Mouse (Mus musculus) urinary bladder, postnatal 25 days (tissue): Measurements from ENCODE around the gene Il1r1.

Experiments
- DNase-seq: peaks from one replicate; pipeline ENCODE4 v3.0.0; 2022; ENCODE audit warnings: low spot score

The Il1r1 gene

DNA sequence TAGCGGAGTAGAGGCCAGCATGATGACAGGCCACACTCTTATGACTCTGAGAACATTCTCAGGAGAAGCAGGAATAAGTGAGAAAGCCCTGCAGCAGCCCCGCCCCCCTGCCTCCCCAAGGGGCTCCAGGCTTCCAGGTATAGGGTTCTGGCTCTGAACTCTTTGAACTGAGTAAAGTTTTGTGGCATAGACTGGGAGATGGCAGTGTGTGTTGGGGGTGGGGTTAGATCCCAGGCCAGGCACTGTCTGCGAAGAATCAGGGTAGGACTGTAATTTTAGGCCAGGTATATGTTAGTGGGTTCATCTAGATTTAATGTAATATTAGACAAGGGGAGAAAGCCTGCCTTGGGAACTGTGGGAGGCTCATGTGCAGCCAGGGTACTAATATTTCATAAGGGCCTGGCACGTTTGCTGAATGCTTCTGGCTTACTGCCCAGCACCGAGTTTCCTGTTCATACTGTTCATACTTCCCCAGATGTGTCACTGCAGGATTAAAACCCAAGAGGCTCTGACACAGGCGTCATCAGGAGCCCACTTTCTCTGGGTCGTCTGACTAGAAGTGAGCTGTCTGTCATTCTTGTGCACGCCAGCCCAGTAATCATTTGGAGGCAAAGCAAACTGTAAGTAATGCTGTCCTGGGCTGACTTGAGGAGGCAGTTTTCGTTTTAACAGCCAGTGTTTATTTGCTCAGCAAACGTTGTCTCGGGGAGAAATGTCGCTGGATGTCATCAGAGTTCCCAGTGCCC is at the start of gene Il1r1:
Gene Il1r1 (plus strand): TSS at position 542 of the 746 bp plus-strand sequence.
- peak; percentile 71 for DNase-seq

DNA sequence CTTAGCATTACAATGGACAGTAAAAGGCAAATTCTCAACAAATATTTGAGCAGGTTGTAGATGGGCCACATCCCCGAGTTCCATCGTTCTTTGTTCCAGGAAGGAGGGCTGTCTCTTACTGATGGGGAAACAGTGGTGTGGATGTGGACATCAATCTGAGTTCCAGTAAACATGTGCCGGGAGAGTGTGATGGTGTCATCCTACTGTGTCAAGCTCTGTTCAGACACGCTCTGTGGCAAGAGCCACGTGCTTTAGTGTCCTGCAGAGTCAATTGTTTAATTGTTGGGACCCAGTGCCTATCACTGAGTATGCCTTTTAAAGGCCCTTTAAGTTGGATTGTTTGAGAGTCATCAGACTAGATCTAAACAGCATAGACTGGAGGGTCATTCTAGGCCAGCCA is 49.8 kb upstream of the Il1r1 start:
- DNase-seq = no peak

DNA sequence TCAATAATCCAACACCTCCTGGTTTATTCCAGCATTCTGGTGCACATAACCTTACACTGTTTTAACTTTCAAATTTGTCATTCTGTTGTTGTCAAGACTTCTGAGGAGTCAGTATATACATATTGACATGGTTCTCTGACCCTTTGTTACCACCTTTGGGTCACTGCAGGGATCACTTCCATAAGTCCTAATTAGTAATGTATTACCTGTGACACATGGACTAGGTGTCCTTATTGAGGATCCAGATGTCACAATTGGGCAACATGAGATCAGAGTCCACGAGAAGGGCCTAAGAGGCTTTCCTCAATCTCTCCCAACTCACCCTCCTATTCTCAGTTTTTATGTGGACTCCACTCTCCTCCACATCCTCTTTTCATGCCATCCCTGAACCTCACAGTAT is 49.1 kb upstream of the Il1r1 start:
- no peak for DNase-seq

DNA sequence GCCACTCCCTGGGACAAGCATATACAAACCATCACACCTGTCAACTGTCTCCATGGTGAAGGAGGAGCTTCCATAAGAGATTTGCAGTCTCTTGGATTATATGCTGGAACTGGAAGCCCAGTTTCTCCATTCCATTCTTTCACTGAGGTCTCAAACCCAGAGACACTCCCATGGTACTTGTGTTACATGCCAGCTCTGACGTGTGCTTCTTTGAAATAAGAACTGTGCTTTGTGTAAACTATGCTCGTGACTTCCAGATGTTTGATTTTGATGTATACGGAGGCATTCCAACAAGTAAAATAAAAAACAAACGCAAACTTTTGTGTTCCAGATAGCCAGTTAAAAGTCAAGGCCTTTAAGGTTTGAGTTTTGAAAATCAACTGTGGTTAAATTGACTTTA is 45.8 kb upstream of the Il1r1 start:
- DNase-seq = no peak

DNA sequence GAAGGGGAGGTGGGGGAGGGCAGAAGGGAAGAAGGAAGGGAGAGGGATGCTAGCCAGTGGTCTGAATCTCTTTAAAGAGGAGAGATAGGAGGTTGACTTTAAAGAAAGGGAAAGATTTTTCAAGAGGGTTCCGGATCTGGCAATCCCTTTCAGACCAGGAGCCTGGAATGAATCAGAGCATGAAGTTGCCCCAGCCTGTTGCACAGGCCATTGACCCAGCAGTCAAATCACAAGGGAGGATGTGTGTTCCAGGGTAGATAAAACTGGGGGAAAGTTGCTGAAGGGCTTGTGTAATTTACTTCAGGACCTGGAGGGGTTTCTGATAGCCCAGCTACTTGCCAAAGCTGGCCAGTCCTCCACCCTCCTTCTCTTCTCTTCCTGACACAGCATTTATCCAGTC is 45.4 kb upstream of the Il1r1 start:
- DNase-seq = no peak

DNA sequence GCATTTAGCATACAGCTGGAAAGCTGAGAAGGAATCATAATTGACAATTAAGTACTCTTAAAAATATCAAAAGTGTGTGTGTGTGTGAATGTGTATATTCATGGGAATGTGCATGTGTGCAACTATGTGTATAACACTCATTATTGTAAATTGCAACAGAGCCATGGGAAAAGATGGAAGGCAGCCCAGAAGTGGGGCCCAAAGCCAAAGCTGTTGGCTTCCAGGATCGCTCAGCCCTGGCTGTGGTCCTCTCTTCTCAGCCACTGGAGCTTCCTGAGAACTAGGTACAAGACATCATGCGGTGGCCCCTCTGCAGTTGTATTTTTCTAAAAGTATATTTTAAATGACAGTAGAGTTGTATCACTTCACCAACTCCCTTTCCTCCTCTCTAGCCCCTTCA is 44.0 kb upstream of the Il1r1 start:
- DNase-seq = peak; percentile 15

DNA sequence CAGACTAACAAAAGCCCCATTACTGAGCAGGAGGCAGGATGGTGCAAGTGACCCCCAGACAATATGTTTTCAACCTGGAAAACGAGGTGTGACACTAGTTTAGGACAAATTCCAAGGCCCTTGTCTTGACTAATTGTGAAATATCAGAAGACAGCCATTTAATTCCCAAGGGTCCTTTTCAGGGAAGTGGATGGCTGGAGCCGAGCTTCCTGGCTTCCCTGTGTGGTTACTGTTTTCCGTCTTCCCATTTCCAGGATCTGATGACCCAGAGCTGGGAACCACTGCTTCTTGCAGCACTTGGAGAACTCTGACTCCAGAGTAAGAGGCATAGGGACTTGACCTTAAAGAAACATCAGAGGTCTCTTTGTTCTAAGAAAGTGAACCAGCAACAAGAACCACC is 43.2 kb upstream of the Il1r1 start:
- no peak for DNase-seq

DNA sequence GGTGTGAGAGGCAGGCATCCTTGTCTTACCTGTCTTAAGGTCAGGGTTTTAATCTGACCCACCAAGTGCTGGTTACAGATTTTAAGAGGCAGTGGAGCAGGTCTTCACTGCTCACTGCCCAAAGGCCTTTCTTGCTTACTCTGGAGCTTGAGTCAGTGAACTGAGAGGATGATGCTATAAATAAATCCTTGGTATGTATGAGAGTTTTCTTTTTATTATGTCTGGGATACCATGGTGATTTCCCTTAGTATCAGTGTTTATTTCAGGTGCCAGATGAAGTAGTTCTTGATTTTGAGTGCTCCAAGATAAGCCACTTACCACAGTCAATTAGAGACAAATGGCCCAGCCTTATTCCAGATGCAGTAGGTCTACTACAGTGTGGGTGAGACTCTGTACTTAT is 41.5 kb upstream of the Il1r1 start:
- no peak for DNase-seq

DNA sequence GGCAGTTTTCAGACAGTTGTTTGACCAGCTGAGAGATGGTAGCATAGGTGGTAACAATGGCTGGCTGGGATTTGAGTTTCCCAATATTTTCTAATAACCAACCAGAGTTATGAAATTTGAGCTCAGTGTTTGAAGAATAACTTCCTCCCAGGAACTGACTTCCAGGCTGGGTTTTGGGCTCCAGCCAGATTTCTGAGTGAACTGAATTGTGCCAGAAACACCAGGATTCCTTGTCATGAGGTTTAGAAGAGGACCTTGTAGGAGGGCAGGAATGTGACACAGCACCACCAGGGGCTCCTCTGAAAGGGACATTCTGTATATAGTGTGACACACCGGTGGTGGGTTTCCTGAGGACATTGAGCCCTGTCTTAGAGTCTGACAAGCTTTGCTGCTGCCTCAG is 36.9 kb upstream of the Il1r1 start:
- DNase-seq = no peak

DNA sequence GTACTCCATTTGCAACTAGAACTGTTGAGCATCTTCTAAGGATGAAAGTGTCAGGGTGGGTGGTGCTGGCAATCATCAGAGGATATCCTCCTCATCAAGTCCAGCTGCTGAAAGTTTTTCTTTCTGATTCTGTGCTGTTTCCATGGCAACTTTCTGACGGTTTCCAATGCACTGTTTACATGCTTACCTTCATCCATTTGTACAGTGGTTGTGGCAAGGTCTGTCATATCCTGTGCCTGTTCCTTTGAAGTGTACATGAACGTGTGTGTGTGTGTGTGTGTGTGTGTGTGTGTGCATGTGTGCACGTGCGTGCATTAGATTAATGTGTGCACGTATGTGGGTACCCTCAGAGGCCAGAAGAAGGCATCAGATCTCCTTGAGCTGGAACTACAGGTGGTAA is 34.9 kb upstream of the Il1r1 start:
- DNase-seq = no peak

DNA sequence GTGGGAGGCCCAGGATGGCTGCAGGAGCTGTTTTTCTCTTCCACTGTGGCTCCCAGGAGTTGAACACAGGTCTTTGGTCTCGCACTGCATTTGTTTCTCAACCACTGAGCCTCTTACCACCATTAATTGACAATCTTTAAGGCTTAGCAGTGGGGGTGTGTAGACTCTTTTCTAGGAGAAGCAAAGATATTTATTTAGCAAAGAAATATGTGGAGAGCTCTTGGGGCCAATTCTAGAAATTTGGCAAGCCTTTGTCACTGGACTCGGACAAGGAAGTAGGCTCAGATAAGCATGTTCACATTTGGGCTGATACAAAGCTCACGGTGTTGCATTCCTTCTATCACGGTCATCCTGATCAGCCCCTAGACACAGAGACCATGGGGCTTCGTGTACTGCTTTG is 34.0 kb upstream of the Il1r1 start:
- no peak for DNase-seq

DNA sequence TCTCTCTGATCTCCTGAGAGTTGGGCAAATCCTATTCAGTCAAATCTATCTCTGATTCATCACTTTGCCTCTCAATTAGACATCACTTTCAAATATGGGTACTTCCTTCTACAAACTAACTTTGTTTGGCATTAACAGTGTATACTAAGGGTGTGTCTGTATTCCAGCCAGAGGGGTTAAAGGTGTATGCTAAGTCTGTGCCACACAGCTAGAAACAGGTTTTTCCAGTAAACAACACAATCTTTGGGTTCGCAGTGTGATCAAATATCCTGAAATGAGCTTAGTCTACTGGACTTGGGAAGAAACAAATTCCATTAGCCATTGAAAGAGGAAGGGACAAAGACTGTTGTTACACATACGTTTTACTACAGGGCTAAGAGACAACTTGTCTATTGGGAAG is 30.6 kb upstream of the Il1r1 start:
- no peak for DNase-seq

DNA sequence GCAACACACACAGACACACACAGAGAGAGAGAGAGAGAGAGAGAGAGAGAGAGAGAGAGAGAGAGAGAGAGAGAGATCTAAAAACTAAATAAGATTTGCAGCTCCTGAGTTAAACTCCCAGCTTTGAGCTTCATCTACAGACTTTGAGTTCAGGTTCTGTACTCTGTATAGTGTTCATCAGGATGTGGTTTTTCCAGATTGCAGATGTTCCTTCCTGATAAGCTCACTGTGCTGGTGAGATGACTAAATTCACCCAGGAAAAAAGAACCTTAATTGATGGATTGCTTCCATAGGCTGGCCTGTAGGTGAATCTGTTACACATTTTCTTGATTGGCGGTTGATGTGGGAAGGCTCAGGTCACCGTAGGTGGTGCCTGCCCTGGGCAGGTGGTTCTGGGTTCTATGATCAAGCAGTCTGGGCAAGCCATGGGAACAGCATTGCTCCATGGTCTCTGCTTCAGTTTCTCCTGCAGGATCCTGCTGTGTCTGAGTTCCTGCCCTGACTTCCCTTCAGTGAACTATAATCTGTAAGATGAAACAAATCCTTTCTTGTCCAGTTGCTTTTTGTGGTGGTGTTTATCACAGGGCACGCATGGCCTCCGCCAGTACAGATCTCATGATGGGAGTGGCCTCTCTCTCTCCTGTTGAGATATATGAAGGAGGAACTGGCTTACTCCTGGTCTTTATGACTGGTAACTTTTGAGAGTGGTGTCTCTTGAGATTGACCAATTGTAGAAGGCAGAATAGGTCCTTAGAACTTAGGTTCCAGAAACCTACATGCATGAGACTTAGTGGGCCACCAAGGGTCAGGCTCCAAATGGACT is 11.3 kb upstream of the Il1r1 start:
- no peak for DNase-seq

DNA sequence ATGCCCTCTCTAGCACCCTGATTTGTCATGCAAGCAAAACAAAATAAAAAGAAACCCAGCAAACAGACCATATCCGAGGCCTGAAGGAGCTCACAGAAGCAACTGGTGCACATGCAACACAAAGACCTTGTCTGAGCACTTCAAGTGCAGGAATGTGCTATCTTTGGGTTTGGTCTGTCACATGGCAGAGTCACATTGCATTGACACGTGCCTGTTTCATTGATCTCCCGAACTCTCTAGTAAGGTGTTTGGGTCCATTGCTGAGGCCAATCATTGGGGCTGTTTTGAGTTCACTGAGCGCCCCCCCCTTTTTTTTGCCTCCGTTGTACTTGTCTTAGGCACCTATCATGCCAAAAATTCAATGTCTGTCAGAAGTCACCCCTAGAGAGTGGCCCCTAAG is 7.4 kb upstream of the Il1r1 start:
- DNase-seq = no peak

DNA sequence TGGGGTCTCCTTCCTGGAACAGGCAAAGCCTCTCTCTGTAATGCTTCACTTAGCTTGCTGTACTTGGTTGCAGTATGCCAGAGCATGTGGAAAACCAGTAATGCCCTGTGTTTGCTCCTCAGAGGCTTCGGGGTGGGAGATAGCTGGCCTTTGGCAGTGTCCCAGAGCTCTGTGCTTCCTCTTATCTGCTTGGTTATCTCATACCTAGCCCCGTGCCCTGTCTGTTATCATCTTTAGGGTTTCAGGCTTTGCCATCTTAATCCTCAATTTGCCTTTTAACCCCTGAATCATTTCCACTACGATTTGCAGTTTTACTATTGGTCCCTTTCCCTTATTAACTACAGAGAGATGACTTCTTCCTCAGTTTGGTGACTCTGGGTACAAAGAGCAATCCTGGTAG is 6.3 kb upstream of the Il1r1 start:
- no peak for DNase-seq

DNA sequence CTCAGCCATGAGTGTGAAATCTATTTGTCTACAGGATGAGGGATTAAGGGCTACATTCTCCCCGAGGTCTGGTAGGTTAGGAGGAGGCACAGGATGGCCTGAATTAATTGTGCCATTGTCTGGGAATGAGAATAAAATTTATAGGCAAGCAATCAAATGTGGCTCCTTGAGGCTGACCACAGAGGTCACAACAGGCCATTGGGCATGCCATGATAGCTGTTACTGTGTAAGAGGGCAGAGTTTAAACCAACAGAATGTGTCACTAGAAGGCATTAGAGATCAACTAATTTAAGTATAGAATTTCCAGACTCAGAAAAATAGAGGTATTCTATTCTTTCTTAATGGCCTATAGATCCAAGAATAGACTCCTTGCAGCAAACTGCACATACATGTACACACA is 4.3 kb upstream of the Il1r1 start:
- DNase-seq = no peak

DNA sequence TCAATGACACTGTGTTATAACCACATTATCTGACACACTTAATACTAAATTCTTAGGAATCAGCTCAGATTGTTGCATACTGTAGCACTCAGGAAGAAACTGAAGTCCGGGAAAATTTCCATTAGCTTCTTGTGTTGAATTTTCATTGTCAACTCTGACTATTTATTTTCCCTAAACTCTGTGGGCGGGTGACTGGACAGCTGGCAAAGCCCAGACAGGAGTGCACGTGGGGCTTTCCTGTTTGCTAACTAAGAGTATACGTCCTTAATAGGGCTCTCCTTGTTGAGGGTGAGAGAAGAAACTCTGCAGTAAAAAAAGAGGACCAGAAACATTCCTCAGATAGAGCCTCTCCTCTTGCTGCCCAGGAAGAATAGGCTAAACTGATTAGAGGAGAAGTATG is 3.0 kb upstream of the Il1r1 start:
- no peak for DNase-seq

DNA sequence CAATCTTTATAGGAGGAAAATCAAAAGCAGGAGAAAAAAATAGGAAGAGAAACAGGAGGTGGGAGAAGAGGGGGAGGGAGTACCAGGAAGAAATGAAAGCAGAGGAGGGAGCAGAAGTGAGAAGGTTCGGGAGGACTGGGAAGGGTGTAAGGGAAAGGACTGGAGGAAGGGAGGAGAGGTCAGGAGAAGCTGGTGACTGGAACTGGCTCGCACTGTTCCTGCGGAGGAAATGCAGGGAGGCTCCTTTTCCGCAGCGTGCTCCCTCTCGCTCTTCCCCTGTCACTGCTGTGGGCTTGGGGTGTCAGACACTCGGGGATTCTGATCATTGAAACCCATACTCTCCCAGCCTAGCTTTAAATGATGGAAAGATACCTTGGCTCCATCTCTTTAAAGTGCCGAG is 2.2 kb upstream of the Il1r1 start:
- DNase-seq = no peak

DNA sequence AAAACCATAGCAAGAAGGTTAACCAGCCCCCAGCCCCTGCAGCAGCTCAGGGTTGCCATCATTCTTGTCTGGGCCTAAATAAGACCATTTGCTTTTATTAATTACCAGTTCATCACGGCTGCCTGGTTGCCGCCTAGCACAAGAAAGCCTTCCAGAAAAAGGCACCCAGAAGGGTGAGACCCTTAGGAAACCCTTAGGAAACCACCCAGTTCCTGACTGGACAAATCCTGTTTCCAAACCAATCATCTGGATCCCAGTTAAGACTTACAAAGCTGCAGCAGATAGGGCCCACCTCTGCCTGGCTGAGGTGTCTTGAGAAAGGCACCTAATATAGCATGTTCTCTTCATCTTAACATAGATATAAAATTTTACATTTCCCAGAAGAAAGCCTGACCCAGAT is 1.3 kb upstream of the Il1r1 start:
- no peak for DNase-seq

DNA sequence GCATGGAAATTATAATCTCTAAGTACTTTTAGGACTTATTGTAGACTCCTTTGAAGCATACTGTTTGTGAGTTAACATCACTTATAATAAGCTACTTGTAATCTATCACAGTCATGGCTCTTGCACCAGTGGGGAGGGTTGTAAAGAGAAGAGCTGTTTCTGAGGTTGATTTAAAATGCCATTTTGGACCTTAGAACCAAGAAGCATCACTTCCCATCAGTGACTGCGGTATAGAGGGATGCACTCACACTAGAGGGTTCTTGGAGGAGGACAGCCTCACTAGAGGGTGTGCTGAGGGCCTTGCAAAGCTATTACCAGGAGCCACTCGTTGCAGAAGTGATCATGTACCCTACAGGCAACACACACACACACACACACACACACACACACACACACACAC is 700 bp downstream of the Il1r1 start:
- no peak for DNase-seq

DNA sequence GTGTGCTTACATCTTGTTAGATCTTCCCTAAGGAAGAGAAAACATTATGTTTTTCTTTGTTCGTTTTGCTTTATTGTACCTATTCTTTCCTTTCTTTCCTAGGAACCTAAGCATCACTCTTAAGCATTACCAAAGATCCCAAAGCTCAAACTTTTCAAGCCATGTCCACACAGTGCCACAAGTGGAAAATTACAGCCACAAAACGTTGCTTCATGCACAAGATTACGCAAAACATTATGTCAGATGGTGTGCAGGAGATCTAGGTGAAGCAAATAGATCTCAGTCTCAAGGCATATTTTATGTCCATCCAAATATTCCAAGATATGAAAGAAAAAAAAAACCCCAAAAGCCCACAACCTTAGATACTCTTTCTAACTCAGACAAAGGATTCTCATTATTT is 4.2 kb downstream of the Il1r1 start:
- no peak for DNase-seq

DNA sequence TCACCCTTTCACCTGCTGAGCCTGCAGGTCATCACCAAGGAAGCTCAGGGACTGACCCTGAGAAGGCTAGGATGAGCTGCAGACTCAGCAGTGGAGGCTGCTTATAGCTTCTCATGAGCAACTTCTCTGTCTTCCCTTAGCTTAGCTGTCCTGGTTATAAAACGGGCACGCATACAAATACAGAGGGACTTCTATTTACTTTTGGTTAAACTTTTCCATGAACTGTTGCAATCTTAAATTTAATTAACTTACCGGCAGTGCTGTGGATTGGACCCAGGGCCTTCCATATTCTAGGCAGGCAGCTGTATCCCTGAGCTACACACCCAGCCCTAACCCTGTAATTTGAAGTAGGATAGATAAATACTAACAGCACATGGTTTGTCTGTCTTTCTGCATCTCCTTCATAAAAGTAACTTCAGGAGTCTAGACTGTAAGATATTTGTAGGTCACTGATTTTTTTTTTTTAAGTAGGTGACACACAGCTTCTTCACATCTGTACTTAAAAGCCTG is 4.9 kb downstream of the Il1r1 start:
- DNase-seq = no peak

DNA sequence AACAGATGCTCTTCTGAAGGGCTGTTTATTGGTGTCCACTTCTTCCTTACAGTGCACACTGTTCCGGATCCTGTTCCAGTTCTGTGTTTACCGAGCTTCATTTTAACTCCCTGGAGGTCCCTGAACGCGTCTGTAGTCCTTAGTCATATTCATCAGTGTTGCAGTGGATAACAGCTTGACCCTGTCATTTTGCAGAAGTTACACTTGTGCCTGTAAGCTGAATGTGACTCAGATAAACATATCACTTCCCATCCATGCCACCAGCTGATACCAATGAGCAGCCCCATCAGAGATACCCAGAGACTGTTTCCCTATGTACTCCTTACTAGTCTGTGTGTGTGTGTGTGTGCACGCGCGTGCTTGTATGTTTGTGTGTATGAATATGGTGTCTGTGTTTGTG is 5.5 kb downstream of the Il1r1 start:
- DNase-seq = no peak

DNA sequence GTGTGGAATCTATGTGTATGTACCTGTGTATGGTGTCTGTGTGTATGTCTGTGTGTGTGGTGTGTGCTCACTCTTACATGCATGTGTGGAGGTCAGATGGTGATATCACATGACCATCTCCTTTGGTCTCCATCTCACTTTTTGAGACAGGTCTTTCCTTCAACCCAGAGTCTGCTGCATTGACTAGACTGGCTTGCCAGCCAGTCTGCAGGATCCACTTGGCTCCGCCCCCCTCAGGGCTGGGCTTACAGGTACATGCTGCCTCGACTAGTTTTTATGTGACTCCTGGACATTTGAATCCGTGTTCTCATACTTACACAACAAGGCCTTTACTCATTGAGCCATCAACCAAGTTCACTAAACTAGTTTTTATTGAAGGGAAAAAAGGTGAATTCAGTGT is 6.2 kb downstream of the Il1r1 start:
- no peak for DNase-seq
